Comparison of ENCODE assay signal across 13 mouse cellular contexts in the genomic region with DNA sequence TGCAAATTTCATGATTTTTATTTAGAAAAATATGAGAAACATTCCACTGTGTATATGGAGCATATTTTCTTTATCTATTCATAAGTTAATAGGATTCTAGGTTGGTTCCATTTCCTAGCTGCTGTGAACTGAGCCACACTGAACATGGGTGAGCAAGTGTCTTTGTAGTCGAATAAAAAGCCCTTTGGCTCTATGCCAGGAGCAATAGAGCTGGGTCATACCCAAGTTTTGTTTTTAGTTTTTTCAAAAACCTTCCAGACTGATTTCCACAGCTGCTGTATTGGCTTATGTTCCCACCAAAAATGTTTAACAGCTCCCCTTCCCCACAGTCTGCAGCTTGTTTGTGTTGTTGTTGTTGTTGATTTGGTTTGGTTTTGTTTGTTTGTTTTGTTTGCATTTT.
A peak's percentile ranks its signal among the peaks of the same experiment; 100 is the strongest.
DNase-seq lines count a peak whose midpoint lies in the region; ATAC-seq lines count a peak whose summit lies in the region.
"Had no signal": no experiment of that assay in that cellular context is flagged by ENCODE, and none has a peak within 500 bp of the region (broad histone marks: within the 10 kb centered on the region; RNA-seq: fewer than 3 reads in every experiment).

No protein-coding gene starts in this region.

- no peak overlapping the region for H3K9ac ChIP-seq in forebrain, embryonic 16.5 days (replicated peaks; ENCODE audit: low read depth, low read length)
- H3K9ac ChIP-seq in forebrain, embryonic 15.5 days (replicated peaks) = no peak overlapping the region
- H3K9ac ChIP-seq: liver, postnatal 0 days; midbrain, embryonic 12.5 days; neural tube, embryonic 12.5 days had no signal

- no peak overlapping the region for H3K4me3 ChIP-seq in forebrain, embryonic 16.5 days (replicated peaks; ENCODE audit: low read length)
- H3K4me3 ChIP-seq in forebrain, embryonic 15.5 days = no peak overlapping the region
- H3K4me3 ChIP-seq: midbrain, embryonic 12.5 days; neural tube, embryonic 12.5 days had no signal

- no peaks in the 10 kb centered on the region for H3K9me3 ChIP-seq in forebrain, embryonic 16.5 days (ENCODE audit: control insufficient read depth, low read length)
- no peaks in the 10 kb centered on the region for H3K9me3 ChIP-seq in forebrain, embryonic 15.5 days
- H3K9me3 ChIP-seq: midbrain, embryonic 12.5 days had no signal

- peaks cover 7% of the 10 kb centered on the region for H3K4me1 ChIP-seq in forebrain, embryonic 16.5 days (replicated peaks; ENCODE audit: control insufficient read depth, insufficient read depth, low read length)
- H3K4me1 ChIP-seq in forebrain, embryonic 15.5 days = peaks cover 16% of the 10 kb centered on the region; the same call in 1 of the 2 replicates
- H3K4me1 ChIP-seq: neural tube, embryonic 12.5 days had no signal

- no peak overlapping the region for H3K27ac ChIP-seq in forebrain, embryonic 16.5 days (ENCODE audit: low read length)
- H3K27ac ChIP-seq in forebrain, embryonic 15.5 days (replicated peaks) = no peak overlapping the region
- H3K27ac ChIP-seq: midbrain, embryonic 12.5 days; neural tube, embryonic 12.5 days had no signal

- DNase-seq in kidney, postnatal 10 days = peak; percentile 22
- DNase-seq in kidney, adult 11 months = no peak
- DNase-seq in lung, postnatal 10 days = peak; percentile 47
- DNase-seq in lung, postnatal 4 days = no peak
- DNase-seq in skeletal muscle tissue, adult 2 months (ENCODE audit: low read depth, low spot score) = peak; percentile 3
- no peak for DNase-seq in thymus, postnatal 0 days (ENCODE audit: low spot score)
- DNase-seq: gastrocnemius, postnatal 36 days; liver, postnatal 0 days; right cerebral cortex, adult 18-20 months had no signal

- H3K36me3 ChIP-seq in forebrain, embryonic 16.5 days (ENCODE audit: control insufficient read depth, insufficient read depth) = no peaks in the 10 kb centered on the region
- no peaks in the 10 kb centered on the region for H3K36me3 ChIP-seq in forebrain, embryonic 15.5 days
- H3K36me3 ChIP-seq: midbrain, embryonic 12.5 days; neural tube, embryonic 12.5 days had no signal

- ATAC-seq in forebrain, embryonic 16.5 days = peak; percentile 58; the same call in 1 of the 2 replicates
- no peak; the same call in 1 of the 2 replicates for ATAC-seq in forebrain, embryonic 15.5 days (replicated peaks)
- ATAC-seq: liver, postnatal 0 days had no signal

- 3% methylated on average over 1 of the region's 1 CpGs for WGBS in forebrain, embryonic 16.5 days
- WGBS in forebrain, embryonic 15.5 days = 4% methylated on average over 1 of the region's 1 CpGs

- H3K4me2 ChIP-seq in forebrain, embryonic 16.5 days (ENCODE audit: low read length) = no peak overlapping the region
- no peak overlapping the region for H3K4me2 ChIP-seq in forebrain, embryonic 15.5 days (replicated peaks)
- H3K4me2 ChIP-seq: midbrain, embryonic 12.5 days; neural tube, embryonic 12.5 days had no signal

- H3K27me3 ChIP-seq in forebrain, embryonic 16.5 days (replicated peaks; ENCODE audit: control insufficient read depth, insufficient read depth, low read length) = no peaks in the 10 kb centered on the region
- H3K27me3 ChIP-seq in forebrain, embryonic 15.5 days = no peaks in the 10 kb centered on the region
- H3K27me3 ChIP-seq: midbrain, embryonic 12.5 days; neural tube, embryonic 12.5 days had no signal

Comparison
In these comparisons a context has a peak if more than half of its experiments do, and no peak if none do; other contexts are left out.
1. DNase-seq: peak in kidney, postnatal 10 days (single experiment), lung, postnatal 10 days (single experiment) and skeletal muscle tissue, adult 2 months (single experiment); none in kidney, adult 11 months (single experiment), lung, postnatal 4 days (0 of 2) and thymus, postnatal 0 days (single experiment).